Mouse (Mus musculus): ENCODE measurements at regions not wholly inside any gene's neighbourhood (a gene's known extent, or its start where the extent isn't known, plus 50 kb on each side); places are given as distances from the start of the nearest gene placed in this dataset.

DNA sequence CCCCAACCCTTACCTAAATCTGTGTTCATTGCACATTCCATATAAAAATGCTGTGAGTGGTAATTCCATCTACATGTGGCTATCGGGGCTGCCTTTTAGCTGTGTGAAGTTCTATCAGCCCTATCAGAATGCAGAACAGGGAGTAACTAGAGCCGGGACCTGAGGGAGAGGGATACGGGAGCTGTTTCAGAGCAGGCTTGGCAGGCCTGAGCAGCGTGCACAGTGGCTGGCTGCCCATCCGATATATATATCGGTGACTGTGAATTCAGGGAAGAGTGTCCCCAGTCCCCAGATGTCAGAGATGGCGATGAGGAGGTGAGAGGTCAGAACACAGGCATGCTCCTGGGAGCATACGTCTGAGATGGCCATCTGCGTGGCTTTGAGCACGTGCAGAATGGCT lies 79.0 kb downstream of the Arl4c start:
- no peak for DNase-seq (ENCODE audit: extremely low read depth, low read depth, low spot score)

- no peak for DNase-seq (ENCODE audit: extremely low read depth, low read depth, low spot score)
These were observed 79.7 kb downstream of the Arl4c start for GRCm38 (mm10) chr1:88622356-88622755.

GRCm38 (mm10) chr1:88621214-88621613 lies 80.8 kb downstream of the Arl4c start:
- no peak for DNase-seq (ENCODE audit: extremely low read depth, low read depth, low spot score)

DNA sequence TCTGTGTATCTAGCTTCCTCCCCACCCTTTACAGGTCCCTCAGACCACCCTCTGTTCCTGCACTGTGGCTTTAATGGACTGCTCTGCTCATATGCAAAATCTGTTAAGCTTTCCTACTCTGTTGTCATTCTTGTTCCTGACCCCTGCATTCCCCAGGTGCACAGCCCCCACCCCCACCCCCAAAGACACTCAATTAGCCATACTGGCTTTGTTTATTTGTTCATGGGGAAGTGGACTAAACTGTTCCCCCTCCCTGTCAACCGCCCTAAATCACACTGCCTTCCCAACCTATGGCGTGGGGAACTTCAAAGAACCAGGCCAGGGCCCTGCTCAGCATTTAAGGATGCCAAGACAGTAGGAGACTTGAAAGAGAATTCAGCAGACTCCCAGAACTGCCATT lies 89.0 kb downstream of the Arl4c start:
- DNase-seq (ENCODE audit: extremely low read depth, low read depth, low spot score) = no peak

DNA sequence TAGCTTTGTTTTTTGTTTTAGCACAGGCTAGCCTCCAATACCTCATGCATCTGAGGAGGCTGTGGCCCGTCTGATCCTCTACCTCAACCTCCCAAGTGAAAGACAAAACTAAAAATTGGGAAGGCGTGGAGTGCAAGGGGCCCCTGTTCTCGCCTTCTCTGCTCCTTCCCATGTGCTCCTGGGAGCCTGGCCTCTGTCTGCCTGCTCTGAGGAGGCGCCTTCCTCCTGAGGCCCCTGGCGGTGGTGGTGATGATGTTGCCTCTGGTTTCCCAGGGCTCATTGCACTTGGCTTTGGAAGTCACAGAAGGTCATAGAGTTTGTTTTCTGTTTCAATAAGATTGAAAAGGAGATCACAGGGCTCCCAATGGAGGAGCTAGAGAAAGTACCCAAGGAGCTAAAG lies 90.8 kb downstream of the Arl4c start:
- DNase-seq (ENCODE audit: extremely low read depth, low read depth, low spot score) = no peak

DNA sequence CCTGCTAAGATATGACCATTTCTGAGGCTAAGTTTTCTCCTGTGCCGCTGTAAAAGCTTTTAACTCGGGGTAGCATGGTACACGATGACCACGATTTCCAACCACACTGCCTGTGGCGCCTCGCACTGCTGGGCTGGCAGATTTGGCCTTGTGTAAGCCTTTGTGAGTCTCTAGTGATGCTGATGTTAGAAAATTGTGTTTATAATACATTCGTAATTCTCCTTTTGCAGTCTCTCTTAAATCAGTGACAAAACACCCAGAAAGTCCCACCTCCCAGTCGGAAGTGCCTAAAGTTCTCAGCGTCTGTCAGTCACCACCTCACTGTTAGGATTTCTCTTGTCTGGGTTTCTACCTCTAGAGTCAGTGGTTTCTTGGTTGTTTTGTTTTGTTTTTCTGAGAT lies 91.2 kb downstream of the Arl4c start:
- no peak for DNase-seq (ENCODE audit: extremely low read depth, low read depth, low spot score)

- no peak for DNase-seq (ENCODE audit: extremely low read depth, low read depth, low spot score)
These were observed 93.2 kb downstream of the Arl4c start for GRCm38 (mm10) chr1:88608826-88609225.

- DNase-seq (ENCODE audit: extremely low read depth, low read depth, low spot score) = no peak
These were observed 93.8 kb downstream of the Arl4c start for GRCm38 (mm10) chr1:88608236-88608635.

GRCm38 (mm10) chr1:88605616-88606190 lies 95.8 kb upstream of the Glrp1 start:
- DNase-seq (ENCODE audit: extremely low read depth, low read depth, low spot score) = no peak

- no peak for DNase-seq (ENCODE audit: extremely low read depth, low read depth, low spot score)
These were observed 92.4 kb upstream of the Glrp1 start for GRCm38 (mm10) chr1:88602241-88602640.

- DNase-seq (ENCODE audit: extremely low read depth, low read depth, low spot score) = no peak
These were observed 91.9 kb upstream of the Glrp1 start for GRCm38 (mm10) chr1:88601801-88602200.

DNA sequence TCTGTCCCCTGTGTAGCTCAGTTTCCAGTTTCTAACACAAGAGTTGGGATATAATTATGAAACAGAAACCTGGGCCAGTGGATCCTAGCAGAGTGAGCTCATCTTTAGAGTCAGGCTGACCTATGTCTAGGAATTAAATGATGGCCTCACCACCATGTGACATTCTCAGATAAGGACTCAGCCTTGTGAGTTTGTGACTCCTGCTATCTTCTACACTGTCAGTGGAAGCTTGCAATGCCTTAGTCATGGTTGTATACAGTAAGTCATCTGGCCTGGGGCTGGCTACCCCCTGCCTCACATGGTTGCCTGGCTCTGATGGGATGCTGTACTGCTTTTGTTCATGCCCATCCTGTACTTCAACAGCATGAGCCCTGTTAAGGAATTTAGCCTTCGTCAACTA lies 90.3 kb upstream of the Glrp1 start:
- no peak for DNase-seq (ENCODE audit: extremely low read depth, low read depth, low spot score)

GRCm38 (mm10) chr1:88594484-88595254 lies 84.8 kb upstream of the Glrp1 start:
- DNase-seq (ENCODE audit: extremely low read depth, low read depth, low spot score) = no peak

- no peak for DNase-seq (ENCODE audit: extremely low read depth, low read depth, low spot score)
These were observed 82.2 kb upstream of the Glrp1 start for GRCm38 (mm10) chr1:88592036-88592435.

GRCm38 (mm10) chr1:88590802-88591380 lies 81.0 kb upstream of the Glrp1 start:
- no peak for DNase-seq (ENCODE audit: extremely low read depth, low read depth, low spot score)

GRCm38 (mm10) chr1:88588747-88589146 lies 78.9 kb upstream of the Glrp1 start:
- DNase-seq (ENCODE audit: extremely low read depth, low read depth, low spot score) = no peak

DNA sequence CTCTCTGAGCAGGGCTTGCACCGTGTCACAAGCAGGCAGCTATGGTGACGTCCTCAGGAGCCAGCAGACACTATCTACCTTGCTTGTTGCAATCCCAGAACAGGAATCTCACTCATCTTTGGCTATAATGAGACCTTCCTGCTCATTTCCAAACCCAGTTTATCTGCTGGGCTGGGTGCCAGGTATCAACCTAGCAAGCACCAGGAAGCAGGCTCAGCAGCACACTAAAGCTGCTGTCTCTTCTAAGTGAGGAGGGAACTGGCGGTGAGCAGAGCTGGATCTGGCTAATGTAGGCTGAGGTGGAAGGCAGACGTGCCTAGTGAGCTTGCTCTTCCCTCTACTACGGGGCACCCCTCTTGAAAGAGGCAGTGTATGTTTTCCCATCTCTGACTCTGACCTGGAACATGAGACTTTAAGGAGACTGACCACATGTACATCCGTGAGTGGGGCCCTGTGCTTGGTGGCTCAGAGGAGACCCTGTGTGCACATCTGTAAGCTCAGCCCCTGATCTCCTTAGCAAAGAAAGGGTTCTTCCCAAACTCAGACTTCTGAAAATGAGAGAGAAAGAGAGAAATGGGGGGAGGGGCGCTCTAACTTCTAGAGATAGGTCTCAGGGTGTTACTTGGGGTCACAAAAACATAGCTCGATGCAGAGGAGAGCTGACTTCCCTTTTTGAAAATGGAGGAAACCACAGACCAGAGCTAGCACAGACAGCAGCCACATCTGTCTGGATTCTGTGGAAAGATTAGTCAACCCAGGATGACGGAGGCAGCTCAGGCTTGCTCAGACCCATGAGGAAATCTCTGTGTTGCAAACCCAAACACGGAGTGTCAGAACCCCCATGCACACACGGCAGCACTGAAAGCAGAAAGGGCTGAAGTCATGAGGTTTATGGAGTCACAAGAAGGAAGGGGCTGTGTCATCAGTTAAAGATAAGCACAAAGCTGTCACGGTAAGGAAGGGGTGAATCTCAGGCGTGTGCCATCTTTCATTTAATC lies 77.3 kb upstream of the Glrp1 start:
- DNase-seq (ENCODE audit: extremely low read depth, low read depth, low spot score) = no peak

DNA sequence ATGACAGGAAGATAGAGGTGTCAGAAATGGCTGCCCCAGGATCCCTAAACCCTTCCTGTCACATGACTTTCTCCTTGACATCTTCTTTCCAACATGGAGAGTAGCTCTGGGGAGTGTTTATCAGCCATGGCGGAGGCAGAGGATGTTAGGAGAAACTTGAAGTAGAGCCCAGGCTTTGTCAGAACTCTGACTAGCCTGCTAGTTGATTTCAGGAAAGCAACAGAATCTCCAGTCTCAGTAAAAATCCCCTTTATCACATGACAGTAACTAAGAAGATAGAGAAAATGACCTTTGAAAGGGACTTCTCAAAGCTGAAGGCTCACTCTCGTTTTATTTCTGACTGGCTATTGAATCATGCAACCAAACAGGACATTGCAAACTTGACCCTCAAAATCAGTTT lies 76.3 kb upstream of the Glrp1 start:
- no peak for DNase-seq (ENCODE audit: extremely low read depth, low read depth, low spot score)

DNA sequence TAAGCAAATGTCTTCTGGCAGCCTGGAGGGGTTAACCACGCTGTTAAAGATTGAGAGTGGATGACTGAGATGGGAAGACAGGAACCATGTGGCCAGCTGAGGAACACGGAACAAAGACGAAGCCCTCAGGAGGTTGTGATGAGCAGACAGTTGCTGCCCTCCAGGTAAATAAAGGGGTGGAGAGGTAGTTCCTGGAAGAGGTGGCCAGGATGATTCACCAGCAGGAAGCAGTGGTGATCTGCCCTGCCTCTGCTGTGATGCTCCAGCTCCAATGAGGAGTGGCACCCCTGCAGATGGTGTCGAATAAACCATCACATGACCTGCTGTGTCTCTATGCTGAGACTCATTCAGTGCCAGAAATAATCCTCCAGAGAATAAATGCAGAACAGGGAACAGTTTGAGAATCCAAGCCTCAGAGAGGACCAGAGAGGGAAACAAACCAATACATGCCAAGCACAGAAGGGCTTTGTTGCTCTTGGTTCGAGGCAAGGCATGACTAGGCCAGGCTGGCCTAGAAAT lies 74.7 kb upstream of the Glrp1 start:
- no peak for DNase-seq (ENCODE audit: extremely low read depth, low read depth, low spot score)

- no peak for DNase-seq (ENCODE audit: extremely low read depth, low read depth, low spot score)
These were observed 68.4 kb upstream of the Glrp1 start for GRCm38 (mm10) chr1:88578231-88578620.

Data from fat pad, adult 2 months (tissue).